Mouse (Mus musculus): ENCODE measurements around the gene Nipbl.

Gene Nipbl

DNA sequence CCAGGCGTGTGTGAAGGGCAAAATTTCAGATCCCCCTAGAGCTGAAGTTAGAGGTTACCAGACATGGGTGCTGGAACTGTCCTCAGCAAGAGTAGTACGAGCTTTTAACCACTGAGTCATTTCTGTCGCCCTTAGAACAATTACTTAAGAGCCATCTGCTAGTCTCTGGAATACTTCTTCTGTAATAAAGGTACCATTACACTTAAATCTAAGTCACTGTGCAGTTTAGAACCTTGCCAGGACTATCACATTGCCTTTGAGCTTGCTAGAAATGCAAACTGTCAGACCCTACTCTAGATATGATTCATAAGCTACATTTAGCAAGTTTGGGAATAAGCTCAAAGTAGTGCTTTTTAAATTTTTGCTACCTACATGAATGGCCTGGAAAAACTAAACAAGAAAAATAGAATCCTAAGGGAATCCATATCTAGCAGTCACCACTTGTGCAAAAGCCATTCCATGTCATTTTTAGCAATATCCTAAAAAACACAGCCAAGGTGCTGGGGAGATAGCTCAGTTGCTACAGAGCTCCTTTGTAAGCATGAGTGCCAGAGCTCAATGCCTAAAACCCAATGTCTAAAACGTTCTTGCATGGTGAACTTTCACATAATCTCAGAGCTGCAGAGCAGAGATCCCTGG, 27.6 kb downstream of the Nipbl start:
- DNase-seq (ENCODE audit: low read depth), result no peak

DNA sequence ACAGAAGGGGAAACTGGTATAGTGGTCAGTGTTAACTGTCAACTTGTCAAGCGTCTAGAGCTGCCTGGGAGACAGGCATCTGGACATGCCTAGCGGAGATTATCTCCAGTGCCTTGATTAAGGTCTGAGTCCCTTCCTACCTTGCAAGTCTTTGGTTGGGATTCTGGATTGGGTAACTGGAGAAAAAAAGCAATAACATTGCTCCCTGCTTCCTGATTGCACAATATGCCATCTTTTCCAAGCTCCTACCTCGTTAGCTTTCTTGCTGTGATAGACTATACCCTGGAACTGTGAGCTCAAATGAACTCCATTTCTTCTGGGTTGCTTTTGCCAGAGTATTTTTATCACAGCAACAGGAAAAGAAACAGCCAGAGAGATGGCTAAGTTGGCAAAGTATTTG, 30.9 kb downstream of the Nipbl start:
- DNase-seq (ENCODE audit: low read depth), result no peak

DNA sequence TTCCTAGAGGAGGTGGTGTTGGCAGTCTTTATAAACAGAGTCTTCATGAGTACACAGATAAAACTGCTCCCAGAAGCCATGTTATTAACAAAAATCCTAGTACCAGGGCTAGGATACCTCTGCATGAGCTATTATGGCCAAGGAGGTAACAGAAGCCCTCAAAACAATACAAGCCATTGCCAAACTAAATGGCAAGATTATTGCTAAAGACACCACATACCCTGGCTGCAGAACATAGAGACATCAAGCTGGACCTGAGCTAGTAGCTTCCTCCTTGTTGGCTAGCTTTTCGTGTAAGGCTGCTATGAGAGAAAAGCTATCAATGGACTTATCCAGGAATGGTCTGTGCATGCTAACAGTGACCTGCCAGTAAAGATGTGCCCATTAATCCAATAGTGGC, 32.4 kb downstream of the Nipbl start:
- DNase-seq (ENCODE audit: low read depth), result no peak

DNA sequence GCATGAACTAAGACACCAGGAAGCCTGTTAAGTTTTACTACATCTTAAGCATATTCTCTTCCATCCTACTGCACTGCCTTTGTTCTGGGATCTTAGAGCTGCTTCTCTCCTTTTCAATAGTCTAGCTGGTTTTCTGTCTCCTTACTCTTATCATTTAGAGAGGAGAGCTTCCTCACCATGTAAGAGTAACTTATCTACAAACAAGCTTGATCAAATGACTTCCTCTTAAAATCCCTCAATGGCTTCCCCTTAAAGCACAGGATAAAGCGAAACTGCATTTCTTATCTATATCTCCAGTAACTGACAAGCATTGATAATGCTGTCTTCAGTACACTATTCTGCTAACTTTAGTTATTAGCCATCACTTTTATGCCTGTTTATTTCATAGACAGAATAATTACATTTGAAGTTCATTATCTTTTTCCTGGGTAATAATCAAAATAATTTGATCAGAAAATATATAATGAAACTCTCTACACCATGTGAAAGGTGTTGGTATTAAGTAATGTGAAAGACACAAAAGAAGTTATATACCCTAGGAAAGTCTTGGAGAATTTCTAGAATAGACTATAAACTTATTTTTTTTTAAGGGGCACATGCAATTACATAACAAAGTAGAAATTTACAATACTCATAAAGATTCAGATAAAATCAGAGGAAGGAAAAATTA, 33.0 kb downstream of the Nipbl start:
- peak; percentile 38 for DNase-seq (ENCODE audit: low read depth)

DNA sequence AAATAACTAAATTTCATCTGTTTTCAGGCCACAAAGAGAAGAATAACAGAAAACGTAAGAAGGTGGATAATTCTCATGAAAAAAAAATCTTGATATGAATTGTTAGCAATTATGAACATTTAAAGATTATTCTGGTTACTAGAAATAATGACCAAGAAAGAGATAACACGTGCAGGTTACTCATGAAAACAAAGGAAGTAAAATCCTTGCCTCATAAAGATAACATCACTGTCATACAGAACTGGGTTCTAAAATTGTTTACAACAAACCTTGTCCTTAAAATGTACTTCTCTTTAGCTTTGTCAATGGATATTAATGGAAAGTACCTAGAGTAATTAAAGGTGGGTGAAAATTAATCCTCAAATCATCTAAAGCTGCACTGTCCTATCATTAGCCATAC, 37.2 kb downstream of the Nipbl start:
- no peak for DNase-seq (ENCODE audit: low read depth)

DNA sequence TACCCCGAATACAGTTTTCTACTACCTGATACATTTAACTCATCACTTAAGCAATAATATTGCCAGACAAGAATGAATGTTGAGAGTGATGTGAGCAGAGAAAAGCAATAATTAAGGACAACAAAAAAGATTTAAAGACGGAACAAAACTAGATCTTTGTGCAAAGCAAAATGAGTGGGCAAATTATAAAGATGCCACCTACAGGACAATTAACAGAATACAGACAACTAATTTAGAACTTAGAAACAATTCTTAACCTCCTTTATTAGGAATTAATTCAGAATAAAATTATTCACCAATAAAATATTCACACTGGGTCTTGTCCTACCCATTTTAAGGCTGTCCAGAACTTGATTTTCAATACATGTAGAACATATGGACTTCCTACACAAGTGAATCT, 38.0 kb downstream of the Nipbl start:
- DNase-seq (ENCODE audit: low read depth), result no peak

DNA sequence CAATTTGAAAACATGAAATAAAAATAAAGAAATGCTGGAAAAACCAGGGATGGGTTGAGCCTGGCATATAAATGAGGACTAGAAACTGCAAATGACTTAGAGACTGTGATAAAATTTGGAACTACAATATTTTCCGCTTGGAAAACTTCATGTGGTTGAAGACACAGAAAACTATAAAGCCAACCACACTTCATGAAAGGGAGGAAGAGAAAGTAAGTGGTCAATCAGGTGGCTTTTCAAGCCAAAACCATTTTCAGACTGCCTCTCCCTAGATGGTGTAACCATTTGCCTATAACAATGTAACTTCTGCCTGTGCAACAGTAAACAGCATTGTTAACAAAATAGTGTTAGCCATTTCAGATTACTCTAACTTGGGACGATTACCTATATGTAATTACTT, 41.7 kb downstream of the Nipbl start:
- no peak for DNase-seq (ENCODE audit: low read depth)

DNA sequence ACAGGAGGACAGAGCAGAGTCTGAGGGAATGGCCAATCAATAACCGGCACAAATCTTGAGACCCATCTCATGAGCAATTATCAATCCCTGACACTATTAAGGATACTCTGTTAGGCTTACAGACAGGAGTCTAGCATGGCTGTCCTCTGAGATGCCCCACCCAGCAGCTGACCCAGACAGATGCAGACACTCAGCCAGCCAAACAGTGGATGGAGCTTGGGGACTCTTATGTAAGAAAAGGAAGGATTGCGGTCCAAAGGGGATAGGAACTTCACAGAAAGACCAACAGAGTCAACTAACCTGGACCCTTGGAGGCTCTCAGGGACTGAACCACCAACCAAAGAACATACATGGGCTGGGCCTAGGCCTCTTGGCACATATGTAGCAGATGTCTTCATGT, 42.7 kb downstream of the Nipbl start:
- no peak for DNase-seq (ENCODE audit: low read depth)

DNA sequence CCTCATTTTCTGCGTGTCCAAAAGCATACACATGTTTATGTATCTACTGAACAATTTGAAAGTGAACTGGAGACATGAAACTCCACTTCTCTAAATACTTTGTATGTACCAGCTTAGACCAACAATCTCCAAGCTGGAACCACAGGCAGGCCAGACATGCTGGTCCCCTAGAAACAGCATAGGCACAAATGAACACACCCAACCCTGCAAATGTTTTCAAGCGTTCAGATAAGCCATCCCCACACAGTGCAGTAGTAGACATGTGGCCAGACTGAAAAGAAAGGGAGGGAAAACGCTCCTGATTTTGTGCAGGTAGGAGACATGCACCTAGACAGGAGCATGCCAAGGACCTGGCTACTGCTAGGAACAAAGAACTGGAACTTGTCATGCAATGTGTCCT, 52.5 kb downstream of the Nipbl start:
- DNase-seq (ENCODE audit: low read depth), result no peak

DNA sequence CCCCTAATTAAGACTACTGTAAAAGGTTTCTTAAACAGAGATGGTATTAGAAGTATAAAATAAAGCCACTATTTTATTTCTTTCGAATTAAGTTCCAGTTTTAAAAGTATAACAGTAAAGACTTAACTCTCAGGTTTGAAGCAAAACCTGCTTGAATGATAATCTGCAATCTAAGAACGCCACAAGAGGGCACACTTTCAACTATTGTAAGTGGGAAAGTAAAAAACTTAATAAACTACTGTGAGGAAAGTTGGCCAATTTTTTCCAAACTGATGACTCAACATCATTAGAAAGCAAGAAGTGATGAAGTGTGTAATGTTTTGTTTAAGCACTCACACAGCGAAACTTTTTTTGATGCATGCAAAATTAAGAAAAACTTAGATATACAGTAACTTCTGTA, 62.0 kb downstream of the Nipbl start:
- peak; percentile 65 for DNase-seq (ENCODE audit: low read depth)

DNA sequence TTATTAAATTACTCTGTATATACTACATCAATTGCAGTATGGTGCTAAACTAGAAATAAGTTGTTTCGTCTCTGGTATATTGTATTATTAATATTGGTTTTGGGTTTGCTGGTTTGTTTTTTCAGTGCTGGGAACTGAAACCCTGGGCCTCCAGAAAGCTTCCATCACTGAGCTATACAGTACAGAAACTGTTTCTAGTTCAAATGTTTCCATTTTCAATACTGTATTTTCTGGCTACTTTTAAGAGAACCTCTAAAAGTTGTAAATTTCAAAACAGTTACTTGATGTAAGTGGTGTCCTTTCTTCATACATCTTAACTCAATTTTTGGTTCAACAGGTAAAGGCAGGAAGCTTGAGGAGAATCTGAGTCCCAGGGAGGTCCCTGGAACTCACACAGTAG, 68.6 kb downstream of the Nipbl start:
- DNase-seq (ENCODE audit: low read depth), result no peak

DNA sequence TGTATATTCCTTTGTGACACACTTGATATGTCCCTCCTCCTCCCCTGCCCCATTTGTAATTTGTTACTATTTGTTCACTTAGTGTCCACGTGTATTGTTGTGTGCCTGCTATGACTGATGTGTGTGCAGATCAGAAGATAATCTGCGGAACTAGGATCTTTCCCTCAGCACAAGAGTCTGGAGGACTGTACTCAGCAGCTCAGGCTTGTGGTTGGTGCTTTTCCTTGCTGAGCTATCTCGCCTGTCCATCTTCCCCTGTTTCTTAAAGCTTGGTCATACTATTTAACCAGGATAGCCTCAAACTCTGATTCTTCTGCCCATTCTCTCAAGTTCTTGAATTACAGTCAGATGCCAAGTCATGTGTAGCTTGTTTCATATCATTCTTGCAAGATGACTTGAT, 69.5 kb downstream of the Nipbl start:
- no peak for DNase-seq (ENCODE audit: low read depth)

DNA sequence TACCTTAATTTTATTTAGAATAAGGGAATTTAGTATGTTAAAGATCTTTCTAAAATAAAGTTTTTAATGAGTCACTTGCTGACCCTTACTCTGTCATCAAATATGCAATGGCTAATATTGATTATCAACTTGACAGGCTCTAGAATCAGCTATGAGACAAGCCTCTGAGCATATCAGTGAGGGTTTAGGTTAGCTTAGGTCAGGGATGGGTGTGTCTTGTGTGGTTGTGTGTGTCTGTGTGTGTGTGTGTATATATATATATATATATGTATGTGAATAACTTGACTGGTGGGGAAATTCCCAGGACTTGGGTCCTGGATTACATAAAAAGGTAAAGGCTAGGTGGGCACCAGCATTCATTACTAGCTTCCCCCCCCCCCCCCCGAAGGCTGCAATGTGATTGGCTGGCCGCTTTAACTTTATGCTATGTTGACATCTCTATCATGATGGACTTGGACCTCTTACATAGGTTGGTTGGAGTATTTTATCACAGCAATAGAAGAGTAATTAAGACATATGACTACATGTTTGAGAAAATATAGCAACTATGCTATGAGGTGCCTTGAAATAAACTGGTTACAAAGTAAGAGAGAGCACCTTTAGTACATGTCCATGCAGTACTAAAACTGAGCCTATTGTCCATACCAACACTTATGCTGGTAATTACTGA, 97.0 kb downstream of the Nipbl start:
- DNase-seq (ENCODE audit: low read depth), result no peak

DNA sequence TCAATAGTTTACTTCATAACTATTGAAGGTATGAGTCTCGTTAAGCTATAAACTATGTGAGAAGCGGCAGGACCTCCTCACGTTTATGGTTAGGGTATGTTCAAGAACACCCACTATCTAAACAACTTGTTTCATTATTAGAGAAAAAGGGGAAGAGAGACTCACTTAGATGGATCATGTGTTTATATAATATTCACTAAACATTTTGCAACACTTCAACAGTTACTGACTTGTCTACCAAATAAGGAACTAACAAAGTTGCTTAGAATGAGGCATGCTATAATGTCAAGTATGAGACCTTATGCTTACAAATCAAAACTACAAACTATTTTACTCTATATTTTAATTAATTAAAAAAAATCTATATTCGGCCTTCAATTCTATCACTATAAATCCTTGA, 103.7 kb downstream of the Nipbl start:
- no peak for DNase-seq (ENCODE audit: low read depth)

DNA sequence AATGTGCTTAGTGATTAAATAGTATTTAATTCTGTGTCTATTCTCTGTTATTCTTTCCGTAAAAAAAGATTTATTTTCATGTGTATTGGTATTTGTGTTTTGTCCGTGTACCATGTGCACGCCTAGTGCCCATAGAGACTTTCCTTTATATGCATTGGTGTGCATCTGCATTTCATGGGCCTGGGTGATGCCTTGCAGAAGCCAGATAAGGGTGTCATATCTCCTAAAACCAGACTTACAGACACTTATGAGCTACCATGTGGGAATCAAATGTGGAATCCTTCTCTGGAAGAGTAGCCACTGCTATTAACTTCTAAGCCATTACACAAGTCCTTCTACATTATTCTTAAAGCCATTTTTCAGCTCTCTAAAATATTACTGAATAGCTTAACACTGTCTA, 112.7 kb downstream of the Nipbl start:
- DNase-seq (ENCODE audit: low read depth), result no peak

DNA sequence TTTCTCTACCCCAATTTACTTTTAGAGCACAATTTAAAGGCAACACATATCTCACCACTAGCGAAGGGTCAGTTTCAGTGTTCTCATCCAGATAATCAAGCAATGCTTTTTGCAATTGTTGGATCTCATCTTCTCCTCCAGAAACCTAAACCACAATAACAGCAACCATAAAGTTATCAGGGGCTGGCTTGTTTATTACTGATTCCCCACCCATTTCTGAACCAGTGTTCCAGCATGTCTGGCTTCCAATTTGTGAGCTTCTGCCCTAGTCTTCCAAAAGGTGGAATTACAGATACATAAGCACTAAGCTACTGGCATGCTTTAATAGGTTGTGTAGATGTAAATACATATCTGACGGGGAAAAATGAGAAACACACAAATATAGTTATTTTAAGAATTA, 118.6 kb downstream of the Nipbl start:
- DNase-seq (ENCODE audit: low read depth), result no peak

DNA sequence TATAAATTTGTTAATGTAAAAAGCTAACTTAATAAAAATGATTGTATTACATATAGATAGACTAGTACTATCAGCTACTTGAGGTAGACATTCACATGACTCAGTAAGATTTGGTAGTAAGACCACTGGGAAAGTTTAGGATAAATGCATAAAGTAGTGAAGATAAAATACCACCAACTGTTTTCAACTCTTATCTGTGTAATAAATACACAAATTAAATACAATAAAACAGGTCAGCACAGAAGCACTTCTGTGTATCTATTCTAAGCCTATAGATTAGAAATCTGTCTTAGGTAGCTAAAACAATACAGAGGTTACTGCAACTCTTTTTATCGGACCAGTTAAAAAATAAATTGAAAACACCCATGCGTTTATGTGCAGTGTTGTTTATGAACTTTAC, 119.4 kb downstream of the Nipbl start:
- no peak for DNase-seq (ENCODE audit: low read depth)

DNA sequence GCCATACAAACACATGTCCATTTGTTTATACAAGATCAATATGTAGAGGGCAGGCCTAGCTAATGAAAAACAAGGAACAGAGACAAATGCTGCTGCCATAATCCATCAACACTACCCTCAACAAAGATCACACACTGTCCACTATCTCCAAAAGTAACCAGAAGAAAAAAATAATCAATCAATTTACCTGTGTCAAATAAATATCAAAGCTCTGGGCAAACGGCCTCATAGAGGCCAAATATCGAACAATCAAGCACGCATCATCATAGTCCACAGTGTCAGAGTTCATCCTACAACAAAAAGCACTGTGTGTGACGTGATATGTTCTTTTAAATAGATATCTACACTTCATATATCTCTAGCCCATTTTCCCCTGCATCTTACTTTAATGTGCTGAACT, 120.2 kb downstream of the Nipbl start:
- DNase-seq (ENCODE audit: low read depth), result no peak

DNA sequence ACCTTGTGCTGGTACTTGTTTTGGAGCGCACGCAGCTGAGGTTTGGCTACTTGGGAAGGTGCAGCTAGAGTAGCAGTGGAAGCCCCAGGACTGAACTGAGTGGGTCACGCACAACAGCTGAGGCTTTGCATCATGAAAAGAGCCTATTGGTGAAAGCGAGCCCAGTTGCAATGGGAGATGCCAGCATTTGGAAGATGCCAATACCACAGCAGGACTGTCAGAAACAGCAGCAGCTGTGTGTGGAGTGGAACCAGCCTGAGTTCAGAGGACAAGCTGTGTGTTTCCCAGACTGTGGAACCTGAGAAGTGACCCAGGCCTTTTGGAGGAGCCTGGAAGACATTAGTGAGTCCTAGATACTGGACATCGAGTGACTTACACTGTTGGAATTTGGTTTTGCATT, 122.8 kb downstream of the Nipbl start:
- DNase-seq (ENCODE audit: low read depth), result no peak

DNA sequence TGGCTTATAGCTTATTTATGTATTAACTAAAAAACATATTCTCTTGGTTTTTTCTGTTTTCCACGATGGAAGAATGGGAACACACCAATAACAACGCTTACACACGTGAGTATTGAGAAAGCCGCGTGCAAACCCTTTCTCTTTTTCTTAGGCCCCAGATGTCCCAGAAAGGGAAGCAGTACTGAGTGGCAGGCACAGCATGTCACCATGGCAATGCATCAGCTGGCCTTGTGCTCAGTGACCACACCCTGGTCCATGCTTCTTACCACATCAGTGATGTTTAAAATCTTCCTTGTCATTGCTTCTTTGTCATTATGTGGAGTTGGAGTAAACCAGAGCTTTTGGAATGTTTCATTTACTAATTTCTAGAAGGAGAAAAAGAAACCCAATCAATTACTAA, 125.1 kb downstream of the Nipbl start:
- no peak for DNase-seq (ENCODE audit: low read depth)

DNA sequence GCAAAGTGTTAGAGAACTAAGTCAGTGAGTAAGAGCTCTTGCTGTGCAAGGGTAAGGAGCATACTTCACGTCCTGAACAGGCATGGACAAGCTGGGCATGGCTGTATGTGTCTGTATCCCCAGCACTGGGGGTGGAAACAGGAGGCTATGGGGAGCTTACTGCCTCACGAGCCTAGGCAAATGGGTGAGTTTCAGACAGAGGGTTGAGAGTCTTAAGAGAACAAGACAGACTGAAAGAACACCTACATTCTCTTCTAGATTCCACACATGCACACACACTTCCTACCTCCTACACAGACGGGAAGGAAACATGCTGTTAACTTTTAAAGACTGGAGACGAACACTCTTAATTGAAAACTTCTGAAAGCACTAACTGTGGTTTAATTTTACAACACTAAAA, 126.9 kb downstream of the Nipbl start:
- DNase-seq (ENCODE audit: low read depth), result no peak

DNA sequence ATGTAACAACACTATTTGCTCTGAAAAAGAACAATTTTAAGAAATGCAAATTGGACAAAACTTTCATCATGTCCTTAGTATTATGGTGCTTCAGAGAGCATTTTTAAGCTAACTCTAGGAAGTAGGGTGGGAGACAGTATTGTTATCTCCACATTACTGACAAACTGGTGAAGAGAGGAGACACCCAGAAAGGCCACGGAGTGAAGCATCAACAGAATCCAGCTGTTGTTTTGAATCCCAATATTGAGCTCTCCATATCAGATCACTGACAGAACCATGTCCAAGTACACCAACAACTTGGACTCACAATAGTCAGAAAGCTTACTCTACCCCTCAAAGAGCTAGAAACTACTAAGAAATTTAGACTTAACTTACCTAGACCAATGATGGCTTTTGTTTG, 138.8 kb downstream of the Nipbl start:
- no peak for DNase-seq (ENCODE audit: low read depth)

DNA sequence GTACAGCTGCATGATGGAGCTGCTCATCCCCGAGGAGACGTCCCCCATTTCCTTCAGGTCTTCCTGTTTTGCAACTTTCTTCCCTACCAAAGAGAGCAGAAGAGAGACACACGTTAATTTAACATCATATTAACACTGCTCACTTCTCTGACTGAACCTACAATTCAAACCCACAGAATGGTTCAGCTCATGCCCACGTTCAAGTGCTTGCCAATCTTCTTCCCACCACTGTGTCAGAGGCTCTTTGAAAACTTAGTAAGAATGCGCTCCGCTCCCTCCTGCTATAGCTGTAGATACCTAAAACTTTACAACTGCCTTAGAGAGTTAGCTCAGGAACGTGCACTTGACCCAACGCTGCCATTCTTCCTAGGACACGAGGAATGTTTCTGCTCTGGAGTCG, 141.3 kb downstream of the Nipbl start:
- no peak for DNase-seq (ENCODE audit: low read depth)

DNA sequence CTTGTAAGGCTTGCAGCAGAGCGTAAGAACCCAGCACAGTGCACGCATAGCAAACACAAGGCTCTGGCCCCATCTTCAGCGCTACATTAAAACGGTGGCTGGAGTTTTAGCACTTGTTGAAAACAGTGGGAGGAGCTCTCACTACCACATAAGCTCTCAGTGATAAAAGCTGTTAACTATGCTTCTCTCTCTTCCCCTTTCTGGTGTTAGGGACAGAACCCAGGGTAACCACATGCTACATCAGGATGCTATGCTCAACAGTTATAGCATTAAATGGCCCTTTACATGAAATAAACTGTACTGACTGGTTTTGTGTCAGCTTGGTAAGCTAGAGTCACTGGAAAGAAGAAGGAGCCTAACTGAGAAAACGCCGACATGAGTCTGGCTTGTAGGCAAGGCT, 150.1 kb downstream of the Nipbl start:
- DNase-seq (ENCODE audit: low read depth), result no peak
